Mouse (Mus musculus) testis, adult 2 months (tissue): ENCODE measurements around the gene Chst7.

Experiments used
- CTCF ChIP-seq: fragments of 200-500 bp; IDR thresholded peaks from 2 replicates; pipeline ENCODE4 v1.5.1; 2012; ENCODE audit warnings: low read depth, mild to moderate bottlenecking, inconsistent platforms, low read length, moderate library complexity; ENCODE audit not compliant: control insufficient read depth, insufficient read depth, insufficient replicate concordance
- POLR2A ChIP-seq: fragments of 200-500 bp; IDR thresholded peaks from 2 replicates; pipeline ENCODE4 v1.6.1; 2012; ENCODE audit warnings: low read depth, mild to moderate bottlenecking, inconsistent platforms, low read length, moderate library complexity; ENCODE audit not compliant: control insufficient read depth

- no peak for TF ChIP-seq CTCF
- TF ChIP-seq POLR2A: no peak
Measured at GRCm38 (mm10) chrX:20012211-20012610, 47.1 kb upstream of the Chst7 start.
